Mouse (Mus musculus) limb, embryonic 15.5 days (tissue): Measurements from ENCODE around the gene Kif18a. TPM values are rescaled to one million over a fixed set of nuclear protein-coding genes. Genes with fewer than 3 reads are reported as not detected.

Experiments used
- ATAC-seq: fragments of 200-750 bp; cut with Nextera tagmentation; 2 replicates; pipeline ENCODE4 v1.8.0; 2017; ENCODE audit warnings: low read depth, moderate TSS enrichment; ENCODE audit not compliant: insufficient number of reproducible peaks, low FRiP score, low TSS enrichment
- H3K27ac ChIP-seq: fragments of 300-500 bp; sonication (generic); 2 replicates; pipeline ENCODE4 v1.5.1; 2015; ENCODE audit warnings: moderate library complexity, mild to moderate bottlenecking, inconsistent platforms
- H3K27me3 ChIP-seq: fragments of 300-500 bp; sonication (generic); 2 replicates; pipeline ENCODE4 v1.6.1; 2015; ENCODE audit warnings: inconsistent platforms
- H3K36me3 ChIP-seq: fragments of 300-500 bp; sonication (generic); 2 replicates; pipeline ENCODE4 v1.6.1; 2015; ENCODE audit warnings: inconsistent platforms
- H3K4me1 ChIP-seq: fragments of 300-500 bp; sonication (generic); 2 replicates; pipeline ENCODE4 v1.6.1; 2015; ENCODE audit warnings: inconsistent platforms
- H3K4me2 ChIP-seq: fragments of 300-500 bp; sonication (generic); 2 replicates; pipeline ENCODE4 v1.6.1; 2015; ENCODE audit warnings: mild to moderate bottlenecking, inconsistent platforms
- H3K4me3 ChIP-seq: fragments of 300-500 bp; sonication (generic); 2 replicates; pipeline ENCODE4 v1.5.1; 2015; ENCODE audit warnings: mild to moderate bottlenecking, inconsistent platforms
- H3K9ac ChIP-seq: fragments of 300-500 bp; sonication (generic); 2 replicates; pipeline ENCODE4 v1.6.1; 2015; ENCODE audit warnings: inconsistent platforms
- H3K9me3 ChIP-seq: fragments of 300-500 bp; sonication (generic); 2 replicates; pipeline ENCODE4 v1.6.1; 2016; ENCODE audit warnings: inconsistent platforms
- WGBS: fragments of 180-500 bp; shearing (Covaris S2); methylation state at CpG from one replicate; pipeline ENCODE4 v1.1.7; 2015; 5-methylcytosine and 5-hydroxymethylcytosine counted together
- polyA plus RNA-seq: library from polyadenylated mRNA; unstranded; fragments of >200 nt; fragmentation: Nextera tagmentation; extraction: Ambion mirVana; gene quantifications from 2 replicates; pipeline ENCODE4 v1.2.1, GENCODE M21; 2015

The Kif18a gene
- 14.5 and 15.2 TPM in 2 replicates for polyA plus RNA-seq

DNA sequence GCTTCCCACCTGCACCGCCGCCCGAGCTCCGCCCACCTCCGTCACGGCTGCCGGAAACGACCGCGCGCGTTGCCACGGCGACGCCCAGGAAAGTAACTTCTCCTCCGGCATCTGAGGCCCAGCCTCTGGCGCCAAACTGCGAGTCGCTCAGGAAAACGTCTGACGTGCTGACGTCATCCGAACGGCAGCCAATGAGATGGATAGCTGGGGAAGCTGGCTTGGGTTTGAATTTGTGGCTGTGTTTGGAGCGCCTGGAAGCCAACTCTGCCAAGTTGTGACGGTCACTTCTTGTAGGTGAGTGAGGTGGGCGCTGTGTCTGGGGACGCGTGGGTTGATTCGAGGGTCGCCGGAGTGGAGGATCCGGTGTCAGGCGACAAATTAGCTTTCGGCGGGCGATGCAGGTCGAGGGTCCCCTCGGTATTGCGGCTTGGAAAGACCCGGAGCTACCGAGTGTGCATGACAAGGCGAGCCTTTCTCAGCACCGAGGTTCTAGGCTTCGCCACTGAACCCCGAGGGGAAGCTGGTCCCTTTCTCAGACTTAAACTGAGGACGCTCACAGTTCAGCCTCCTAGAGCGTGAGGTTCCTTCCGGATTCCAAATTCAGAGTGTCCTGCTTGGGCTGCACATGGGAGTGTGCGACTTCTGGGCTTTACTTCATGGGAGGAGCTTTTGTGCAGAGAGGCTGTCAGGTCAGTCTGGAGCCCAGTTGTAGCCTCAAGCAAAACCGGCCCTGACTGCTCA lies at the start of gene Kif18a, which contains the start of gene Mettl15:
TSS of gene Kif18a (plus strand) at position 139 of the 741 bp plus-strand sequence.
TSS of gene Mettl15 (minus strand) at position 149 of the 741 bp plus-strand sequence.
- ATAC-seq = peak; percentile 94
- Histone ChIP-seq H3K36me3 (no peaks in the 10 kb centered on the region), H3K27ac (peak within 1 kb of the TSS; percentile 73), H3K27me3 (no peaks in the 10 kb centered on the region), H3K4me3 (peak within 1 kb of the TSS; percentile 60), H3K9me3 (no peaks in the 10 kb centered on the region), H3K9ac (peak within 1 kb of the TSS; percentile 50), H3K4me1 (peaks cover 3% of the 10 kb centered on the region; the same call in 1 of the 2 replicates), H3K4me2 (peak within 1 kb of the TSS; percentile 65)
- under 1% methylated on average over 51 of the region's 51 CpGs for WGBS

- Histone ChIP-seq H3K4me1 (no peaks in the 10 kb centered on the region), H3K36me3 (no peaks in the 10 kb centered on the region), H3K9ac (no peak overlapping the region), H3K4me2 (no peak overlapping the region), H3K27me3 (no peaks in the 10 kb centered on the region), H3K27ac (no peak overlapping the region), H3K9me3 (no peaks in the 10 kb centered on the region), H3K4me3 (no peak overlapping the region)
- WGBS = 80% methylated on average over 4 of the region's 4 CpGs
- no peak for ATAC-seq
Observed at GRCm38 (mm10) chr2:109233876-109234275, 46.7 kb upstream of the Kif18a start.

GRCm38 (mm10) chr2:109235741-109236140 lies 44.8 kb upstream of the Kif18a start:
- WGBS = 91% methylated on average over 1 of the region's 1 CpGs
- H3K9me3 ChIP-seq = no peaks in the 10 kb centered on the region
- H3K27me3 ChIP-seq = no peaks in the 10 kb centered on the region
- H3K4me1 ChIP-seq = no peaks in the 10 kb centered on the region
- no peak for ATAC-seq
- no peaks in the 10 kb centered on the region for H3K36me3 ChIP-seq
- no peak overlapping the region for H3K4me2 ChIP-seq
- H3K27ac ChIP-seq = no peak overlapping the region
- H3K4me3 ChIP-seq = no peak overlapping the region
- H3K9ac ChIP-seq = no peak overlapping the region

DNA sequence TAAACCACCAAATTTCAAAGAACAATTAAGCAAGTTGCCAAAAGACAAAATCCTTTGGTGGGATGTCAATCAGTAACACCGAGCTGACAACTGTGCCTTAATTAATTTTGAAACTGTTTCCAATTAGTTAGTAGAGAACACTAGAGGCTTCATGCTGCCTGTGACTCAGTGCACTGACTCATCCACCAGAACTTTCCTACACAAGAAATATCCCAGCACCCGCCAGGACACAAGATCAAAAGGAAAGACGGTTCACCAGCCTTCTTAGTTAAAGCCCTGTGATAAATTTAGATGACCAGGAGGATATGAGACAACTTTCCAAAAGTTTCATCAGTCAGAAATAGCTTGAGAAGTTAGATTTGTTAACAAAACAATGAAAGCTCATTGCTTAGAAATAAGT lies 38.6 kb upstream of the Kif18a start:
- no peak overlapping the region for H3K9ac ChIP-seq
- H3K4me3 ChIP-seq = no peak overlapping the region
- no peaks in the 10 kb centered on the region for H3K27me3 ChIP-seq
- no peaks in the 10 kb centered on the region for H3K4me1 ChIP-seq
- no peaks in the 10 kb centered on the region for H3K9me3 ChIP-seq
- H3K36me3 ChIP-seq = no peaks in the 10 kb centered on the region
- ATAC-seq = no peak
- 33% methylated on average over 3 of the region's 3 CpGs for WGBS
- H3K27ac ChIP-seq = no peak overlapping the region
- no peak overlapping the region for H3K4me2 ChIP-seq

DNA sequence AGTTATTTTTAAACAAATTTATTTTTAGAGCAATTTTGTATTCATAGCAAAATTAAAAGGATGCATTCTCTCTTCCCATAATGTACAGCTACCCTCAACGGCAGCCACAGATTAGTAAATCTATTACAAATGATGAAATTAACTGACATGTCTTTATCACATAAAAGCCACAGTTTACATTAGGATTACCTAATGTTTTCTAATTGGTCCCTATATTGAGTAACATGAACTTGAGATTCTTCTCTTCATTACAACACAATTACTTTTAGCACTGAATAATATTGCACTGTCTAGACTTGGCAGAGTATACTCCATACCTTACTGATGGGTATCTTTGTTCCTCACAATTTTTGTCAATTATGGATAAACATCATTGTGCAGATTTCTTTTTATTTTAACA lies 17.8 kb upstream of the Kif18a start:
- no peak overlapping the region for H3K27ac ChIP-seq
- no peak for ATAC-seq
- H3K9me3 ChIP-seq = no peaks in the 10 kb centered on the region
- H3K4me1 ChIP-seq = no peaks in the 10 kb centered on the region
- no peak overlapping the region for H3K4me3 ChIP-seq
- no peak overlapping the region for H3K4me2 ChIP-seq
- no peaks in the 10 kb centered on the region for H3K27me3 ChIP-seq
- 85% methylated on average over 1 of the region's 1 CpGs for WGBS
- H3K9ac ChIP-seq = no peak overlapping the region
- H3K36me3 ChIP-seq = no peaks in the 10 kb centered on the region

DNA sequence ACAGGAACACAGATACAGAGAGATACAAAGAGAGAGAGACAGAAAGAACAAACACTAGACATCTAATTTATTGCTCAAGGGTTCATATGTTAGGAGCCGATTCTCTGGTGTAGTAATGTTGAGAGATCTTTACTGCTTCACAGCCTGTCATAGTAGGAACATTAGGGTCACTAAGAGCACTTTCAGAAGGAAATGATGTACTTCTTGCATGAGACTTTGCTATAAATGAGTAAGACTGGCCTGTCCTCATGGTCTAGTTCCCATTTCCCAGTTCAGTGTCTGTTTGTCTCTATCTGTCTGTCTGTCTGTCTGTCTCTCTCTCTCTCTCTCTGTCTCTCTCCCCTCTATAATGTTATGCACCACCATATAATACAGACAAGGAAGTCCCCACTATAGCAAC lies 7.4 kb upstream of the Kif18a start:
- Histone ChIP-seq H3K27me3 (no peaks in the 10 kb centered on the region), H3K9me3 (no peaks in the 10 kb centered on the region), H3K36me3 (no peaks in the 10 kb centered on the region), H3K4me1 (no peaks in the 10 kb centered on the region), H3K9ac (no peak overlapping the region), H3K27ac (no peak overlapping the region), H3K4me3 (no peak overlapping the region), H3K4me2 (no peak overlapping the region)
- no peak for ATAC-seq
- 84% methylated on average over 1 of the region's 1 CpGs for WGBS

DNA sequence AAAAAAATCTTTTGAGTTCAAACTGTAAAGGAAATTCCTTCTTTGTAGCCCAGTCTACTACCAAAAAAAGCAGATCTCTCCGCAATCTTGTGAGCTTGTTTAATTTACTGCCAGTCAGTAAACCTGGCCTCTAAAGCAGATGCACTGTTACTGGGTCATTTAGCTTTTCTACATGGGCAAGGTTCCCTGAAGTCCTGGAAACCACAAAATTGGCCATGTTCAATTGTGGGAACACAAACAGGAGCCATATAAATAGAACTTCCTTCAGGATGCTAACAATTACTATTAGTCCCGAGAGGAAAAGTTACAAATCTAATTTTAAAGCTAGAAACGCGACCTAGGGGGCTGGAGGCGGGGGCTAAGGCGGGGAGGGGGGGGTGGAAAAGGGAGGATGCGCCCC lies 2.9 kb upstream of the Kif18a start:
- 2% methylated on average over 7 of the region's 7 CpGs for WGBS
- Histone ChIP-seq H3K9ac (peak overlapping the region; percentile 40; the same call in 1 of the 2 replicates), H3K27me3 (no peaks in the 10 kb centered on the region), H3K9me3 (no peaks in the 10 kb centered on the region), H3K27ac (peak overlapping the region; percentile 43; the same call in 1 of the 2 replicates), H3K4me1 (peaks cover 3% of the 10 kb centered on the region; the same call in 1 of the 2 replicates), H3K36me3 (no peaks in the 10 kb centered on the region), H3K4me3 (peak overlapping the region; percentile 57), H3K4me2 (peak overlapping the region; percentile 62)
- ATAC-seq = no peak

DNA sequence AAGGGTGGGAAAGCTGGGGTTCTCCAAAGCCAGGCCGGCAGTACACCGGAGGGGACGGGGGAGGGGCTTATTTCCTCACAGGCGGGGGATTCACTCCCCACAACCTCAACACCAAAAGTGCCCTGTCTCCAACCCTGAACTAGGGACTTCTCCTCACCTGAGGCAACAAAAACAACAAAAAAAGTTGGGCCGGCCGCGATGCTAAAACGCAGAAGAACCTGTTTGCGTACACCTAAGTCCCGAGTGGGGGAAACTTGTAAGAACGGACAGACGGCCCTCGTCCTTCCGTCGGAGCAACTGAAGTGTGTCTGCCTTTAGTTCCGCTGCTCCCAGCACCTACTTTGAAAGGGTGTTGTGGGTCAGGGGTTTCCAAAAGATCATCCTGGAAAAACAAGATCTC lies 2.5 kb upstream of the Kif18a start:
- Histone ChIP-seq H3K9ac (peak overlapping the region; percentile 40; the same call in 1 of the 2 replicates), H3K36me3 (no peaks in the 10 kb centered on the region), H3K4me2 (peak overlapping the region; percentile 62), H3K27ac (peak overlapping the region; percentile 43; the same call in 1 of the 2 replicates), H3K9me3 (no peaks in the 10 kb centered on the region), H3K27me3 (no peaks in the 10 kb centered on the region), H3K4me3 (peak overlapping the region; percentile 57), H3K4me1 (peaks cover 3% of the 10 kb centered on the region; the same call in 1 of the 2 replicates)
- ATAC-seq = no peak
- WGBS = under 1% methylated on average over 16 of the region's 16 CpGs

- Histone ChIP-seq H3K9ac (peak overlapping the region; percentile 33), H3K27ac (peak overlapping the region; percentile 73), H3K4me3 (peak overlapping the region; percentile 60), H3K4me2 (peak overlapping the region; percentile 65), H3K9me3 (no peaks in the 10 kb centered on the region), H3K36me3 (no peaks in the 10 kb centered on the region), H3K27me3 (no peaks in the 10 kb centered on the region), H3K4me1 (peaks cover 3% of the 10 kb centered on the region; the same call in 1 of the 2 replicates)
- WGBS = 6% methylated on average over 4 of the region's 4 CpGs
- ATAC-seq = no peak
Observed at GRCm38 (mm10) chr2:109280272-109280599, 302 bp upstream of the Kif18a start.

DNA sequence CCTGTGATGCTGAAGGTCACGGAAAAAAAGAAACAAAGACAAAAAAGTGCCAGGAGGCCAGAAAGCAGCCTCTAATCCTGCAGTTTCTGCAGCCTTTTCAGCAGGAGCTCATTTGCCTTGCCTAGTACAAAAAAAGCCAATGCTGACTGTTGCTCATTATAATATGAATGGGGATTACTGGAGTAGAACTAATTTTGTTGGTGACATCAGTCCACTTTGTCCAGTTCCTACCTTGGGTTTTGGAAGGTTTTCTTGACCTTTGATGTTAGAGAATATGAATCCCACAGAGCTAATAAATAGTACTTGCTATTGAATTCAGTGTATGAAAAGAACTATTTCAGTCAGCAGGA lies 778 bp downstream of the Kif18a start:
- Histone ChIP-seq H3K4me1 (peaks cover 3% of the 10 kb centered on the region; the same call in 1 of the 2 replicates), H3K9me3 (no peaks in the 10 kb centered on the region), H3K9ac (peak overlapping the region; percentile 50), H3K27me3 (no peaks in the 10 kb centered on the region), H3K36me3 (no peaks in the 10 kb centered on the region), H3K27ac (peak overlapping the region; percentile 72; the same call in 1 of the 2 replicates), H3K4me2 (peak overlapping the region; percentile 65), H3K4me3 (peak overlapping the region; percentile 60)
- 0% methylated on average over 1 of the region's 1 CpGs for WGBS
- no peak for ATAC-seq

GRCm38 (mm10) chr2:109284121-109284520 lies 3.6 kb downstream of the Kif18a start:
- Histone ChIP-seq H3K4me2 (no peak overlapping the region), H3K4me1 (peaks cover 3% of the 10 kb centered on the region; the same call in 1 of the 2 replicates), H3K9ac (no peak overlapping the region), H3K27ac (no peak overlapping the region), H3K27me3 (no peaks in the 10 kb centered on the region), H3K36me3 (no peaks in the 10 kb centered on the region), H3K9me3 (no peaks in the 10 kb centered on the region), H3K4me3 (no peak overlapping the region)
- ATAC-seq = no peak
- 95% methylated on average over 3 of the region's 3 CpGs for WGBS

DNA sequence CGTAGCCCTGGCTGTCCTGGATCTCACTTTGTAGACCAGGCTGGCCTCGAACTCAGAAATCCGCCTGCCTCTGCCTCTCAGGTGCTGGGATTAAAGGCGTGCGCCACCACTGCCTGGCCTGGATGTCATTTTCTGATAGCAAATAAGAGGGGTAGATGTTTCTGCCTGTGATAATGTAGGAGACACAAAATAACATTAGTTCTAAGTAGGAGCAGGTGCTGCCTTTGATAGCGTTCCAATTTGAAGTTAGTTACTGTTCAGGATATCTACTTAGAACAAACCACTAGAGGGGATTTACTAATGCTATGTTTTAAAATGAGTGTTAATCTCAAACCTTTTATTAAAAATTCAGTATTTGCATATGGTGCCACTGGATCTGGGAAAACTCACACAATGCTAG lies 8.8 kb downstream of the Kif18a start:
- no peak overlapping the region for H3K9ac ChIP-seq
- no peaks in the 10 kb centered on the region for H3K27me3 ChIP-seq
- H3K27ac ChIP-seq = no peak overlapping the region
- WGBS = 93% methylated on average over 6 of the region's 6 CpGs
- H3K9me3 ChIP-seq = no peaks in the 10 kb centered on the region
- H3K4me2 ChIP-seq = no peak overlapping the region
- H3K4me1 ChIP-seq = no peaks in the 10 kb centered on the region
- no peak for ATAC-seq
- no peak overlapping the region for H3K4me3 ChIP-seq
- H3K36me3 ChIP-seq = peaks cover 12% of the 10 kb centered on the region
